Mouse (Mus musculus) heart, postnatal 25 days (tissue): ENCODE data around the gene Brd3. TPM values are rescaled to one million over a fixed set of nuclear protein-coding genes. Genes with fewer than 3 reads are reported as not detected.
A peak's percentile ranks its signal among the peaks of the same experiment; 100 is the strongest.

Experiments
- DNase-seq: peaks from one replicate; pipeline ENCODE4 v3.0.0; 2022; ENCODE audit warnings: low spot score
- intact Hi-C: fragments of 180-260 bp; cut with DNase I; formaldehyde crosslinking; loops from one replicate; pipeline ENCODE4 v1.15.1; 2025
- total RNA-seq, 2 experiments: library from RNA; stranded (reverse); gene quantifications; 2 replicates each; pipeline ENCODE4 v1.2.3; 2021

The Brd3 gene
- total RNA-seq, 2 experiments from 2014 or later, result 29.3 to 35.7 TPM

DNA sequence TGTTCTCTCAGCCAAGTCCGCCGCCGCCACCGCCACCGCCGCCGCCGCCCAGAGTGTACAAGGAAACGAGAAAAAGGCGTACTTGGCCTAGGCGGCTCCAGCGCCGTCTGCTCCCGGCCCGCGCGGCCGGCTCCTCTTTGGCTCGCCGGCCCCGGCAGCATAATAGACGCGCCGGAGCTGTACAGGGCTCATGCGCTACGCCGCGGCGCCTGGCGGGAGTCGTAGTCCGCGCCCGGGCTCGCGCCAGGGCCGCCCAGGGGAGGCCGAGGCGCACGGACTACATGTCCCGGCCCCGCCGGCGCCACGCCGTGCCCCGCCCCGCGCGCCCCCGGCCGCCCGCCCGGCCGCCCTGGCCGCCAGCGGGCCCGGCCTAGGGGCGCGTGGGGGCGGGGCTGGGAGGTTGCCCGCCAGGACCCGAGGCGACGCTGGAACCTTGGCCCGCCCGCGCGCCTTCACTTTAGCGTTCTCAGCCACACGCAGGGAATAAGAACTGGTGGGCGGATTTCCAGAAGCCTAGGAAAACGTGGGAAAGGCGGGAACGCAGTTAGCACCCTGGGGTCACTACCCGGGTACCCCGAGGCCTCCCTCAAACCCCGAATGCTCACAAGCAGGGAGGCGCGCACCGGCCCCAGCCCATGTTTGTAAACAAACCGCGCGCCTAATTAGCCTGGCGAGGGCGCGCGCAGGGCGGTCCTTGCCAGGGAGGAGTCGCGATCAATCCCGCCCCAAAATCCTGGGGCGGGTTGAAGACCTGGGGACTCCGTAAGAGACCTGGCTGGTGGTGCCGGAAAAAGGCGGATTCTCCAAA lies 31.8 kb downstream of the Brd3 start:
- DNase-seq, result peak; percentile 92
- intact Hi-C loops, result loop anchor here (2.0 kb wide), 1 partner anchor 39 kb away; the partner anchor contains the start of gene Wdr5

DNA sequence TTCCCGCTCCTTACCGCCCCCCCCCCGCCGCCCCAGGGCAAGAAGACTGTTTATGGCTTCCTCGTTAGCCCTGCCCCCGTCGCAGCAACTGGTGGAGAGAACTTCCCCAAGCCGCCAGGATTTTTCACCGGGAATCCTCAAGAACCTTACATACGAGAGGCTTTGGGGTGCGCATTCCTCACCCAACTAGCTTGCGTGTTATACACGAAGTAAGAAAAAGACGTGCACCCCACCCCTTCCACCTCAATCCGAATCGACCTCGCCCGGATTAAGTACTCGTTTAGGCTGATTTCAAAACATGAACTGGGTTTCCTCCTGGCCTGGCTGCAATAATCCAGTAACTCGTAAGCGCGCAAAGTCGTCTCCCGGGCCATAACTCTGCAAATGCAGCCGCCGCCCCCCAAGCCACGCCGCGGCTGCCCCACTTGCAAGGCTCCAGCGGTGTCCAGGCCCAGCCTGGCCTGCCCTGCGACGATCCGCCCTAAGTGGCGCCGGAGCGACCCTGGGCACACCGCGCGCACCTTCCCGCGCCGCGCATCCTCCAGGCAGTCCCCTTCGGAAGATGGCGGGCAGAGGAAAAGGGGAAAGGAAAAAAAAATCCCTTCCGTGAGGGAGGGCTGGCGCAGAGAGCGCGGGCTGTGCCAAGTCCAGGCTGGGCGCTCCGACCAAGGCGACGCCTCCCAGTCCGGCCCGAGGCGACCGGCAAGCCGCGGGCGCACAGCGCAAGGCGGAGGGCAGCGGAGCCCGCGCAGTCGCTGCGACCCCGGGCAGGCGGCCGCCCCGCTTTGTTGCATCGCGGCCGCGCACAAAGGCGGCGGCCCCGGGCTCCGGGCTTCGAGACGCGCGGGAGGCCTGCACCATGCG lies 32.6 kb downstream of the Brd3 start:
- intact Hi-C loops, result no loop called here

DNA sequence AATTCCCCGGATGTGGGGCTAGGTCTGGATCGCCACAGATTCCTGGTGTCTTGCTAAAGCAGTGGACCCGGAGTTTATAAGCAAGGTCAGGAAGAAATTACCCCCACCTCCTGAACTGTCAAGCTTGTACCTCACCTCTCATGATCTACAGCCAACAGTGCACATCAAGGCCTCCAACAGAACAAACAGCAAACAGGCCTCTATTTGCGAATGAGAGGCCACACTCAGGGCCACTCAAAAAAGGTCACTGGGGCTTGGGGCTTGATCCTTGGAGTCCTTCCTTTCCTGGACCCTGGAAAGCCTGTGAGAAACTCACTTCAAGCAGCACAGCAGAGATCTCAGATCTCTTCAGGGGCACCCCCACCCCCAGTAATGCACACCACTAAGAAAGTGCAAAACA lies 33.6 kb downstream of the Brd3 start:
- intact Hi-C loops, result no loop called here
- DNase-seq, result no peak

More for the DNA sequence above, 32.6 kb downstream of the Brd3 start:
- DNase-seq, result peak; percentile 35

GRCm38 (mm10) chr2:27473061-27473765 lies 34.2 kb downstream of the Brd3 start:
- no peak for DNase-seq
- intact Hi-C loops, result no loop called here

DNA sequence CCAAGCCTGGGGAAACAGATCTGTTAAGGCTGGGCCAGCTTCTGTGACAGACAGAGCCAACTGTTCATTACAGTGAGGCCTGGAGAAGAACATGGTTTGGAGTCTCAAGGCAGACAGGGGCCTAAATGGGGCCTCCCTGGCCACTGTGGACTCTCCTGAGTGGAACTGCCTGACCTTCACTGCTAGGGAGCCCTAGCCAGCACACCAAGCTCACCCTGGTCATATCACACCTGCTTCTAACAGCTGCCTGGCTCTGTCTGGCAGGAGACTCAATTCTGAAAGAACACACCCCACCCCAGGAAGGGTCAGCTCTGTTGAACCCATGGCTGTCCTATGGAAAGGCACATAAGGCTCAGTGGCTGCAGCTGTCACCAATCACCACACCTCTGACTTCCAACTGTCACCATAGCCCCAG lies 36.3 kb downstream of the Brd3 start:
- no peak for DNase-seq
- intact Hi-C loops, result no loop called here

- no peak for DNase-seq
- intact Hi-C loops, result no loop called here
Measured at GRCm38 (mm10) chr2:27470535-27470934, 36.9 kb downstream of the Brd3 start.

GRCm38 (mm10) chr2:27469991-27470355 lies 37.5 kb downstream of the Brd3 start:
- no peak for DNase-seq
- intact Hi-C loops, result no loop called here

DNA sequence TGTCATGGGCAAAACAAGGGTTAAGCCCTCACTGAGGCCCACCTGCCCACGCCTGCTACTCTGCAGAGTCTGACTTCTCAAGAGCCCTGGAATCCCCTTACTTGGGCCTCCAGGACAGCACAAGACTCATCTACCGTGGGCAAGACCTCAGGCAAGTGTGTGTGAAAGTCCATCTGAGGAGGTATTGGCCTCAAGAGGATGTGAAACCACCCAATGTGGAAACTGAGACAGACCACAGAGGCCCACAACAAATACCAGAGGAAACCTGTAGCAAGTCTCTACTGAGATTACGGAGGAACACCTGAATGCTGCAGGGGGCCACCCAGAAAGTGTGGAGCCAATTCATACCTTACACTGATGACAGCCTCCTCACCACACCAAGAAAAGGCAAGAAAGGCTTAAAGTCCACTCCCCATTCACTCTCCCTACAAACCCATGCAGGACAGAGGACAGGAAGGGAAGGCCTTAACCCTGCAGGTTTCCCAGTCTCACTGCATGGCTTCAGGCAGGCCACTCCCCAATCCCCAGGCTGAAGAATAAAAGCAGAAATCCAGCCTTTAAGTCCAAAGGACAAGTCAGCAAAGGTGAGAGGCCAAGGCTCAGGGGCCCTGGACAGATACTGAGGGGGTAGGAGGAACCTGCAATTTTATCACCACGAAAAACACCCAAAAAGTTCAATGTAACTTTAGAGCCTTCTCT lies 38.0 kb downstream of the Brd3 start:
- intact Hi-C loops, result no loop called here
- DNase-seq, result no peak

DNA sequence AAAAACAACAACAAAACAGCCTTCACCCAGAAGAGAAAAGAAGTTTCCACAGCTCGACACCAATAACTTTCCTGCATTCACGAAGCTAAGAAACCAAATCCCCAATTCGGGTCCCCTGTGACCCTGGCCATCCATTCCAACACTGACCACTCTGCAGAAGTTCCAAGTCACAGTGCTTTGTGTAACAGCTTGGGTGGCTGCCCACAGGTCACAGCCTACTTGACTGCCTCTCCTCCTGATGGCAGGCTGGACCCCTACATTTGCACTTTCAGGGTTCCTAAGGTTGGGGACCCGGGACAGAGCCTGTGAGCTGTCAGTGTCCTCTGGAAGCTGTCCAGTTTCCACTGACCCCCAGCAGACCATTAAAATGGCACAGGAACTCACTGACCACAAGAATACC lies 44.6 kb downstream of the Brd3 start:
- intact Hi-C loops, result no loop called here
- DNase-seq, result no peak

DNA sequence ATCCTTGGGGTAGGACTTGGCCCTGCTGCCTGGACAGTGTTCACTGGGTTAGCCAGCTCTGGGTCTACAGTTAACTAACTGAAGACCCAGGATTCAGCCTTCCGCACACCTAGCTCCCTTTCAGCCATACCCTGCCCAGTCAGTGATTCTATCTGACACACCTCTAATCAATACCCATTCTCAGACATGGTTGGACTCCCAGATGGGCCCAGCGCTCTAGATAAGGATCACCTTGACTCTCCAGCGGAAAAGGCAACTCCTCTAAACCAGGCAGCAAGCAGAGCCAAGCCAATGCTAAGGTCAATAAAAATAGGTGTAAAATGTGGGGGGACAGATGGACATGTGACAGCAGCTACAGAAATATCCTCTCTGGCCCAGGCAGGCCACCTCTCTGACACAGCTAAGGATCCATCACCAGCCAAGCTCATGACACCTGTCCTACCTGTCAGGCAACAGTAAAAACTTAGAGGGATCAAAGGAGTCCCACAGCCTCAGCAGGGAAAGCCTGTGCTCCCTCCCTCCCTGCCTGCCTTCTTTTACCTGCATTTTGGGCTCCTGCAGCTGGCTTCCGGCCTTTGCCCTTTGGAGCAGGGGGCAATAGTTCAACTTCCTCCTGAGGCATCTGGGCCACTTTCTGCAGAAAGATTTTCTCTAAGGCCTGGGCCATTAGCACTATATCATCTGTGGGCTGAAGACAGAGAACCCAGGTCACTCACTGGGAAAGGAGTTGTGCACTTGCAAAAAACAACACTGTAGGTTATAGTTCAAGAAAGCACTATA lies 45.4 kb downstream of the Brd3 start:
- intact Hi-C loops, result no loop called here
- no peak for DNase-seq

DNA sequence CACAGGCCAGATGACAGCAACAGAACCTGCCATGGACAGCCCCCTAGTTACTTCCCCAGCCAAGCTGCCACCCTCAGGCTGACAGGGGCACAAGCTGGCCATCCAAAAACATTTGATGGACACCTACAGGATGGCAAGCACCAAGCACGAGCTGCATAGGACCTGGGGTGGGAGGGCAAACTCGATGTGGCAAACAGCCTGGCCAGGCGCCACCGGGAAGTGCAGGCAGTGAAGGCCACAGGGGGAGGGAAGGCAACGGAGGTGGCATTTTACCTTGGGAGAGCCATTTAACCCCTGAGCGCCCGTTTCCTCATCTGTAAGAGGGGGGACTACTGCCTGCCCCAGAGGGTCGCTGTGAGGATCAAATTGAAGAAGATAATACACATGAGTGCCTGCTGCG lies 46.8 kb downstream of the Brd3 start:
- DNase-seq, result no peak
- intact Hi-C loops, result no loop called here

DNA sequence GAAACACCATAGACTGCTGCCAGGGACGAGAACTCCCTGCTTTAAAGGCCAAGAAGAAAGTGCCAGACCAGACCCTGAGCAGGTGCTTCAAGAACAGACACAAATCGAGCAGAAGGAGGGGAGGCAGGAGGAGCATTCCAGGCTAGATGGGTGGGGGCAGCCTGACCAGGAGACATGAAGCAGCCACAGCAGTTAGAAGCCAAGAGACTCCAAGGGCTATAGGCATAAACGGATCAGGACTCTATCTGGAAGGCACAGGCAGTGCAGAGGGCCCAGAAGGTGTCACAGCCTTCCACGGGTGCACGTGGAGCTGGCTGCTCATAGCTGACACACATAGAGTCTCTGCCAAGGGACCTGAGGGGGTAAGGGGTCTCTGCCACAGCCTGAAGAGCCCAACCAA lies 47.3 kb downstream of the Brd3 start:
- no peak for DNase-seq
- intact Hi-C loops, result no loop called here

- DNase-seq, result no peak
- intact Hi-C loops, result no loop called here
Measured at GRCm38 (mm10) chr2:27459735-27460134, 47.7 kb downstream of the Brd3 start.

DNA sequence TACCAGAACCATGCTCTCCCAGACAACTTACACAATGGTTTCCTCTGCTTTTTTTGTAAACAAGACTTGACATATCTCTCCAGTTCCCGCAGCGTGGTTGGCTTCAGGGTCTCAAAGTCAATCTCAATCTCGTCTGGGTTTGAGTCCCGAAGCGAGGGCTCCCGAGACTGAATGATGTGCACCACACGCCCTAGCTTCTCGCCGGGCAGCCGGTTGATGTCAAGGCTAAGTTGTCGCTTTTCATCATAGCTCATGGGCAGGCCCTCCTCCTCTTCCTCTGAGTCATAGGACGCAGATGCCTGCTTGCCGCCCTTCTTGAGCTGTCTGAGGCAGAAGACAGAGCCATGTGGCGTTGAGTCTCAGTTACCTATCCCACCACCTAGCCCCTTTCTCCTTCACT lies 57.2 kb downstream of the Brd3 start:
- intact Hi-C loops, result no loop called here
- no peak for DNase-seq

GRCm38 (mm10) chr2:27447782-27448181 lies 59.7 kb downstream of the Brd3 start:
- intact Hi-C loops, result no loop called here
- no peak for DNase-seq

DNA sequence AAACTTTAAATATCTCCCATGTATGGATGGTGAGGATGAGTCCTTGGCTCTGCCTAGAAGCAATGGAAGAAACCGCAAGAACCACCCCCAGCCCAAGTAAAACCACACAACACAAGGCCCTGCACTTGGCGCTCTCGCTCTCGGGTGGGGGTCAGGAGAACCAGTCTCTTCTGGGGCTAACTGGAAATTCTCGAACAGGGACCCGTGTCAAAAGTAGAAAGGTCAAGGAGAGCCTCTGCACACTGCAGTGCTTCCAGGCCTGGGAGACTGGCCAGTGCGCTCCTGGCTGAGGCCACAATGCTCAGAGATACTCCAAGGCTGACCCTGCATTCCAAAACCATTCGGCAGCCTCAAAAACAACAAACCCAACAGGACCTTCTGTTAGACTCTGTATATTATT lies 60.6 kb downstream of the Brd3 start:
- intact Hi-C loops, result no loop called here
- no peak for DNase-seq

DNA sequence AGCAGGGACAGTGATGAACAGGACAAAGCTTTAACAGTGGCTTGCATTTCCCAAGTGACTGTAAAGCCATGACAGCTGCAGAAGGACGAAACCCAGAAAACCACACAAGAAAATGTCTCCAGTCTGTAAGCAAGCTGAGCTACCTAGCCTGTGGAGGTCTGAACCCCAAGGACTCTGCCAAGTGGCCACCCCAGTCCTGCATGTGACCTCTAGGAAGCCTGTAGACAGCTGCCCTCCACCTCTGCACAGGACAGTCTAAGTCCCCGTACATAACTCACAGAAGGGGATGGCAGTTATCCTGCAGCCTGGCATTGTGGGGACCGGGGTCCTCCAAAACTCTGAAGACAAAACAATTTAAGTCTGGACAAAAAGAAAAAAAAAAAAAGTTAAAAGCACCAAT lies 61.6 kb downstream of the Brd3 start:
- DNase-seq, result no peak
- intact Hi-C loops, result no loop called here

DNA sequence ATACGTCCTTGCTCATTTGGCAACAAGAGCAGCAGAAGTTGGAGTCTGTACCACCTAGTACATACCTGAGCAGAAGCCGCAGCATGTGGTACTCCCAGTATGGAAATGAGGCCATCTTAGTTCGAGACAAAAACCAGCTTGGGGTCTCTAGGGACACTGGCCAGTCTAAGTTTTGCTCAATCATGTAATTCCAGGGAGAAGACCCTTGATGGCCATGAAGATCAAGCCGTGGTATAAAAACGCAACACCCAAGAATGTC lies 64.1 kb downstream of the Brd3 start:
- DNase-seq, result no peak
- intact Hi-C loops, result no loop called here

GRCm38 (mm10) chr2:27442708-27443449 lies 64.6 kb downstream of the Brd3 start:
- intact Hi-C loops, result loop anchor here (1.0 kb wide), 1 partner anchor 71 kb away; no protein-coding TSS in a partner anchor
- no peak for DNase-seq
